Mouse (Mus musculus) ES-E14 (cell line): ENCODE measurements around the gene Aspscr1. TPM values are rescaled to one million over a fixed set of nuclear protein-coding genes. Genes with fewer than 3 reads are reported as not detected.

Experiments
- DNase-seq: peaks from one replicate; pipeline ENCODE4 v3.0.0-alpha.2; 2013; ENCODE audit warnings: low read depth, low spot score
- H3K27ac ChIP-seq: 2 replicates; pipeline ENCODE4 v1.5.1; 2012; ENCODE audit warnings: low read depth, mild to moderate bottlenecking, low read length, moderate library complexity, mixed read lengths; ENCODE audit not compliant: poor library complexity, insufficient read depth, severe bottlenecking
- H3K36me3 ChIP-seq: 2 replicates; pipeline ENCODE4 v1.6.1; 2012; ENCODE audit warnings: mild to moderate bottlenecking, low read length, moderate library complexity, mixed read lengths; ENCODE audit not compliant: control insufficient read depth, poor library complexity, insufficient read depth, severe bottlenecking
- H3K4me1 ChIP-seq, 2 experiments: fragments of 150-350 bp in 1 of 2; sonication (generic) in 1 of 2; 2 replicates each; pipeline ENCODE4 v1.6.1; 2012; ENCODE audit warnings: low read length in 2 of 2, mild to moderate bottlenecking in 1 of 2, mixed read lengths in 1 of 2; ENCODE audit not compliant: control insufficient read depth in 2 of 2, insufficient read depth in 2 of 2, poor library complexity in 1 of 2
- H3K4me3 ChIP-seq, 2 experiments: fragments of 150-350 bp in 1 of 2; sonication (generic) in 1 of 2; 2 replicates each; pipeline ENCODE4 v1.5.1; 2012; ENCODE audit warnings: low read length in 2 of 2, low read depth in 1 of 2, mild to moderate bottlenecking in 1 of 2, mixed read lengths in 1 of 2; ENCODE audit not compliant: insufficient read depth in 1 of 2, poor library complexity in 1 of 2, severe bottlenecking in 1 of 2
- H3K9ac ChIP-seq: 2 replicates; pipeline ENCODE4 v1.6.1; 2012; ENCODE audit warnings: low read depth, mild to moderate bottlenecking, low read length, mixed read lengths; ENCODE audit not compliant: poor library complexity, insufficient read depth, severe bottlenecking
- H3K9me3 ChIP-seq: fragments of 150-350 bp; sonication (generic); 2 replicates; pipeline ENCODE4 v1.6.1; 2012; ENCODE audit warnings: low read depth, mild to moderate bottlenecking, low read length; ENCODE audit not compliant: control insufficient read depth, insufficient read depth
- CHD2 ChIP-seq: IDR thresholded peaks from 2 replicates; pipeline ENCODE4 v1.6.1; 2014; ENCODE audit warnings: mild to moderate bottlenecking, low read depth, low read length, inconsistent platforms
- HCFC1 ChIP-seq: IDR thresholded peaks from 2 replicates; pipeline ENCODE4 v1.6.1; 2012; ENCODE audit warnings: low read length, inconsistent platforms, borderline replicate concordance; ENCODE audit not compliant: insufficient read depth
- MAFK ChIP-seq: IDR thresholded peaks from 2 replicates; pipeline ENCODE4 v1.6.1; 2014; ENCODE audit warnings: mild to moderate bottlenecking, low read depth, low read length, inconsistent platforms; ENCODE audit not compliant: insufficient read depth
- ZC3H11A ChIP-seq: IDR thresholded peaks from 2 replicates; pipeline ENCODE4 v1.6.1; 2012; ENCODE audit warnings: low read depth, mild to moderate bottlenecking, inconsistent platforms, low read length, borderline replicate concordance
- ZNF384 ChIP-seq: IDR thresholded peaks from 2 replicates; pipeline ENCODE4 v1.6.1; 2012; ENCODE audit warnings: low read depth, low read length, inconsistent platforms
- in situ Hi-C, 2 experiments: fragments of 600-800 bp; cut with MboI; formaldehyde crosslinking; loops; one replicate each; pipeline ENCODE4 v1.15.1; 2025; ENCODE audit warnings: low sequenced_read_pairs in 2 of 2, inconsistent platforms in 1 of 2; ENCODE audit not compliant: unreplicated experiment in 2 of 2
- total RNA-seq: library from RNA; depleted of rRNA; stranded (reverse); fragments of 300-350 nt; gene quantifications from 2 replicates; pipeline ENCODE4 v1.2.3, GENCODE M21; 2012

Aspscr1 gene
- total RNA-seq, 1 experiment = 85.2 TPM

GRCm38 (mm10) chr11:120696568-120696967 is 23.8 kb downstream of the Aspscr1 start:
- in situ Hi-C loops = no loop called here
- H3K9ac ChIP-seq = no peak overlapping the region
- DNase-seq = no peak
- H3K4me1 ChIP-seq = peaks cover 0 to 14% of the 10 kb centered on the region in 2 experiments; a peak in 3 of 4 replicates
- peaks cover 44% of the 10 kb centered on the region for H3K36me3 ChIP-seq
- TF ChIP-seq ZNF384 = no peak
- no peak for TF ChIP-seq ZC3H11A
- TF ChIP-seq CHD2 = no peak
- no peak overlapping the region for H3K27ac ChIP-seq
- H3K4me3 ChIP-seq = no peak overlapping the region
- H3K9me3 ChIP-seq = no peaks in the 10 kb centered on the region

DNA sequence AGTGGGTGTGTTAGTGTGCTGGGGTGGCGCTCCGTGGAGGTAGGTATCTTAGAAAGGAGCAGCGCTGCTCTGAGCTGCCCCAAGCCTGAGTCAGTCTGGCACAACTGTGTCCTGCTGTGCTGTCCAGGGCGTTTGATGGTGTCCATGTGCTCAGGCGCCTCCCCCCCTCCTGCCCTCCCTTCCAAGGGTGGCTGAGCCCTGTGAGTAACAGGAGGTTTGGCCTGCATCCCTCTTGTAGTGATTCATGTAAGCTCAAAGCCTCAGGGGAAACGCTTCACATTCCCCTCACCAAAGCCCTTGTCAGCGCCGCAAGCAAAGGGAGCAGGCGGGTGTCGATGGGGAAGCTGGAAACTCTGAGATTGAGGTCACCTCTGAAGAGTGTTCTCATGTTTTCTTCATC is 25.0 kb downstream of the Aspscr1 start:
- no peak for DNase-seq
- no peak overlapping the region for H3K27ac ChIP-seq
- no peaks in the 10 kb centered on the region for H3K9me3 ChIP-seq
- peaks cover 0 to 14% of the 10 kb centered on the region in 2 experiments; a peak in 3 of 4 replicates for H3K4me1 ChIP-seq
- peaks cover 50% of the 10 kb centered on the region for H3K36me3 ChIP-seq
- H3K4me3 ChIP-seq = no peak overlapping the region
- no peak for TF ChIP-seq ZC3H11A
- TF ChIP-seq CHD2 = no peak
- no peak for TF ChIP-seq MAFK
- no peak for TF ChIP-seq ZNF384
- TF ChIP-seq HCFC1 = no peak
- H3K9ac ChIP-seq = no peak overlapping the region
- in situ Hi-C loops = no loop called here

GRCm38 (mm10) chr11:120703696-120704454 is 31.1 kb downstream of the Aspscr1 start:
- no peak for TF ChIP-seq ZNF384
- TF ChIP-seq ZC3H11A = no peak
- no peak for TF ChIP-seq HCFC1
- no peak for TF ChIP-seq CHD2
- TF ChIP-seq MAFK = no peak
- no peak overlapping the region for H3K9ac ChIP-seq
- peak overlapping the region; percentile 52 for H3K27ac ChIP-seq
- DNase-seq = no peak
- H3K4me3 ChIP-seq = no peak overlapping the region
- peaks cover 10 to 47% of the 10 kb centered on the region in 2 experiments; a peak in 3 of 4 replicates for H3K4me1 ChIP-seq
- no peaks in the 10 kb centered on the region for H3K9me3 ChIP-seq
- in situ Hi-C loops = no loop called here
- peaks cover 45% of the 10 kb centered on the region for H3K36me3 ChIP-seq

DNA sequence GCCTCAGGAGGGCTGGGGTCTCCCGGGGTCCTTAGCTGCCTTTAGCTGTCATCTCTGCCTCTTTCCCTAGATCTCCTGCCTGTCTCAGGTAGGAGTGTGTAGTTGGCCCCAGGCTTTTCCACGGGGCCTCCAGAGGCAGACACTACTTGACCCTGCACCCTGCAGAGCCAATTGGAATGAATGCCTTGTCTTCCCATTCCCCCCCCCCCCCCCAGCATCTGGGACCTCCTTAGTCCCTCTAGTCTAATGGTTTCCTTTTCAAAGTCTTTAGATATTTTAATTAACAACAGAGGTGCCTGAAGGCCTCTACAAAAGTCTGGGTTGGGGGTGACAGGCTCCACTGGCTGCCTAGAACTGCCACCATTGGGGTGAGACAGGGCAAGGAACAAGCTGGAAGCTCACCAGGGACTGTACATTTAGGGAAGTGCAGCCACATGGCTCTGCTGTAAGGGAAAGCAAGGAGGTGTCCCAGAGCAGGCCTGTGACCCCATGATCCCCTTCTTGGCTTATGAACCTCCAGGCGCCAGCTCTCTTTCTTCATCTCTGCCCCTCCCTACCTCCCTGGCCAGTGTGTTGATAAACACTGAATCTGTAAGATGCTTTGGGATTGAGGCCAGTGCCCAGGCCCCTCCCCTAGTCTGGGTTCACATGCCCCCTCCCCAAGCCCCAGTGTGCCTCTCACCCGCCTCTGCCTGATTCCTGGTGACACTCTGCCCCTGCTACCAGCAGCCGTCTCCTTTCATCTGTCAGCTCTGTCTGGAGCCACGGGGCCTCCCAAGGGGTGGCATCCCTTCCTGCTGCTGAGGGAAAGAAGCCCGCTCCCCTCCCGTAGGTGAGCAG is 31.9 kb downstream of the Aspscr1 start:
- H3K4me3 ChIP-seq = no peak overlapping the region
- no peaks in the 10 kb centered on the region for H3K9me3 ChIP-seq
- H3K36me3 ChIP-seq = peaks cover 39% of the 10 kb centered on the region
- no peak for DNase-seq
- in situ Hi-C loops = no loop called here
- peaks cover 10 to 50% of the 10 kb centered on the region in 2 experiments; a peak in 3 of 4 replicates for H3K4me1 ChIP-seq
- TF ChIP-seq MAFK = no peak
- no peak for TF ChIP-seq HCFC1
- peak overlapping the region; percentile 52; the same call in 1 of the 2 replicates for H3K27ac ChIP-seq
- no peak overlapping the region for H3K9ac ChIP-seq
